Mouse (Mus musculus): ENCODE measurements around the gene Ccer2.

DNA sequence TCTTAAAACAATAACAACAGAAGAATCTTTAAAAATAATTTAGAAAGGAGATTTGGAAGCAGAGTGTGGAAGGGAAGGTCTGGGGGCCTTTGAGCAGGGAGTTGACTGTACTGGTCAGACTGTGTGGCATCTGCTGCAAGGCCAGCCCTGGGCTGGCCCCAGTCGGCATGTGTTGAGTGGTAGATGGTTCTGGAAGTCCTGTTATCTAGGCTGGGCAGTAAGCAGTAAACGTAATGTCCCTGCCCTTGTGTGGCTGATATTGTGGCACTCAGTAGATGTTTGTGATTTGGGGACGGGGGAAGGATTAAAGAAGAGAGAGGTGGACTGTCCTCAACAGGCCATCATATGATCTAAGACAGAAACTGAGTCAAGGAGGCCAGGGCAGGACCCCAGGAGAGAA lies 14.3 kb downstream of the Ccer2 start:
- TF ChIP-seq POLR2A (IDR thresholded peaks at IDR 0.05; ENCODE audit: low read depth, low read length) (no peak), CTCF (conservative IDR thresholded peaks at IDR 0.05; ENCODE audit: insufficient read depth, insufficient read length, low read depth, low read length) (no peak)
